Mouse (Mus musculus) mouse embryonic stem cell (cell line): ENCODE results near the gene Slc22a5.

Experiments
- in situ Hi-C, 2 experiments: fragments of 300-500 bp; cut with MboI; formaldehyde crosslinking; loops; 1 replicate in 1 of 2; 3 replicates in 1 of 2; pipeline ENCODE4 v1.14.3; 2019 to 2020; ENCODE audit warnings: low sequenced_read_pairs in 2 of 2, low pct_unique_long_range_greater_than_20kb in 1 of 2, mixed read lengths in 1 of 2; ENCODE audit not compliant: unreplicated experiment in 1 of 2

Gene Slc22a5

DNA sequence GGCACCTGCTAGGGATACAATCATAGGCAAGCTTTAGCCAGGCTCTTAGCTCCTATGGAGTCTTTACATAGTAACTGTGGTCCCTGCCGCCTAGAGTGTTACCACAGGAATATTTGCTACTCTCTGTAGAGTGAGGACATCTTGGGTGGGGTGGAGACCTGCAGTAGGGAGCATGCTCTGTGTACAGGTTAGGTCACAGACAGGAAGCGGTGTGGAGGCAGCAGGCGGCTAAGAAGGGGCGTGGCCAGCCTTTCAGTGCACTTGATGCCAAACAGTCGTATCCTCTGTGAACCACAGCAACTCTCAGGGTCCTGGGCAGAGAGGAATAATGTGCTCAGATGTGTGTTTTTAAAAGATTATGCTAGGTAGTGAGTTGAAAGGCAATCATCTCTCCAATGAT, 39.7 kb downstream of the Slc22a5 start:
- in situ Hi-C loops, result loop anchor here in 1 of 2 experiments (5.0 kb wide), 1 partner anchor 104 kb away; no protein-coding TSS in a partner anchor

DNA sequence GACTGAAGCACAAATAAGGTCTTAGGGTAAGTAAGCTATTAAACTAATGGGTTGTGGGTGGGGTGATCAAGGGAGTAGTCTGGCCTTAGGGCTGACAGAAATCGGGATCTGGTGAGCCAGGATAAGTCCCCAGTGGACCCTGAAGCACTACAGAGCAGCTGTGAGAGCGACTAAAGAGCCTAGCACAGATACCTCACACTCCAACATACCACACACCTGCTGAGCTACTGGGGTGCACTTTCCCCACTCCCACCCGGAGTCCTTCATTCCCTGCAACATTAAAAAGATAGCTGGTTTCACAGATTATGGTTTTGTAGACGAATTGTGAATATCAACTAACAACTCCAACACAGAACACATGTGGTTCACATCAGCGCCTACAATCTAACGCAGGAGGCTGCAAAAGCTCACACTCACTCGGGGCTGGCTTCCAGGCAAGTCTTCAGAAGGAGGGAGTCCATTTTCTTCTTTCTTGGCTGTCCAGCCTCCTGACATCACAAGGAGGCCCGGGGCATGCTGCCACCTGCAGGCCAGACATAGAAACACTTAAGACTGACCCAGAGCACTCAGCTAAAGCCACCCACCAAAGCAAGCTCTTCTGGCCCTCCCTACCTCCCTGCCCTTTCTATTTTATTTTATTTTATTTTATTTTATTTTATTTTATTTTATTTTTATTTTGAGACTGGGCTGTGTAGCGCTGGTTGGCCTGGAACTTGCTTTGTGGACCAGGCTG, 41.7 kb downstream of the Slc22a5 start:
- in situ Hi-C loops, result loop anchor here (5.0 kb wide), 2 partner anchors 92 to 102 kb away; no protein-coding TSS in a partner anchor

DNA sequence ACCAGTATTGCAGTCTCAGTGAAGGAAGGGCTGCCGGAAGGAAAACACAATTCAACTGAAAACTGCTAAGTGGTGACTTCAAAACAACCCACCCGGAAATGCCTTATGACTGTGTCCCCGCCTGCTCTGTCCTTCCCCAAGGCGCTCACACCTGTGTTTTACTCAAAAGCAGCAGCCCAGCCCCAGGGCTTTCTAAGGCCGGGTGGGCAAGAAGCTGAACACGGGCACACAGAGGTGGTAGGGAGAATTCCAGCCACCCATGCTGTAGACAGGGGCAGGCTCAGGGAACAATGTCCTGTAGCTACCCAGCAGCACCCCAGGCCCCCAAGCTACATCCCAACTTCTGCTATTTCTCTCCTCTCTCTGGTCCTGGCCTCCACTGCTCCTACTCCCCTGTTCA, 45.8 kb downstream of the Slc22a5 start:
- in situ Hi-C loops, result loop anchor here in 1 of 2 experiments (5.0 kb wide), 1 partner anchor 88 kb away; no protein-coding TSS in a partner anchor

DNA sequence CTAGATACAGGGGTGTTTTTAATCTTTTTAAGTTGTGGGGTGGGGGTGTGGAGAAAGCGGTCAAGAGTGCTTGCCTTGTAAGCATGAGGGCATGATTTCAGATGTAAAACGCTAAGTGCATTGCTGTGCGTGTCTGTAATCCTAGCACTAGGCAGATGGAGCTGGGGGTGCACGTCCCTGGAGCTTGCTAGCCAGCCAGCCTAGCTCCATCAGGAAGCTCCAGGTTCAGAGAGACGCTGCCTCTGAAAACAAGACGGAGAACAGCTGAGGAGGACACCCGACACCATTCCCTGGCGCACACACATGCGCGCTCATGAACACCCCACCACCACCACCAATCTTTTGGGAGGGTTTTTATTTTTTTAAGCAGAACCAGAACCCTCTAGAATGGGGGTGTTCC, 48.4 kb downstream of the Slc22a5 start:
- in situ Hi-C loops, result loop anchor here in 1 of 2 experiments (5.0 kb wide), 1 partner anchor 36 kb away; no protein-coding TSS in a partner anchor

DNA sequence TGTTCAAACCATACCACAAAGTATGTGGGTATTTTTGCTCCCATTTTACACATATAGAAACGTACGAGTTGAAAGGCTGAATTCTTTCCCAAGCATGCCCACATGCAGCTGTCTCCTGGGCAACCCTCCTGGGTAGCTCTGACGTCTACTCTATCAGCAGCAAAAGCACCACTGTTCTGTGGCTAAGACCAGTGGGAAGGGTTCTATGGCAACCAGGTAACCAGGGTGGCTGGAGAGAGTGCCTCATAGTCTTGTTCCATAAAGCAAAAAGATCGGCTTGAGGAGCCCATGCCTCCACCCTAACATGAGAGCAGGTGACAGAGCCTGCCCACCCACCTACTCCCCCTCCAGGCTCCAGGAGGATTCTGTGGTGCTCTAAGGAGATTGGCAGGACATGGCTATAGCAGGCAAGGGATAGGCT, 49.3 kb downstream of the Slc22a5 start:
- in situ Hi-C loops, result loop anchor here in 1 of 2 experiments (5.0 kb wide), 1 partner anchor 35 kb away; no protein-coding TSS in a partner anchor

DNA sequence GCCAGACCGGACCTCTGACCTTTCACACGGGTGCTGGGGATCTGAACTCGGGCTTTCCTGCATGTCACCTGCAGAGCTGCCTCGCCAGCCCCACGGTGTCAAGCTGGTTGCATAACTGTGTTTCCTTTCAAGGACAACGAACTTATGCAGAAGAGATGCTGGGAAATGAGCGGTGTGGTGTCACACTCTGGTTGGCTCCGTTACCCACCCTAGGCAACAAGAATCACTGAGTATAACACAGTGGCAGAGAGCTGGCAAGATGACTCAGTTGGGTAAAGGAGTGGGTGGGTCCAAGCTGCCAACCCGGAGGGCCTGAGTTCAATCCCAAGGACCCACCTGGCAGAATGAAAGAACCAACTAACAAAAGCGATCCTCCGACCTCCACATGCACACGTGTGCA, 49.9 kb downstream of the Slc22a5 start:
- in situ Hi-C loops, result loop anchor here in 1 of 2 experiments (5.0 kb wide), 1 partner anchor 34 kb away; no protein-coding TSS in a partner anchor

DNA sequence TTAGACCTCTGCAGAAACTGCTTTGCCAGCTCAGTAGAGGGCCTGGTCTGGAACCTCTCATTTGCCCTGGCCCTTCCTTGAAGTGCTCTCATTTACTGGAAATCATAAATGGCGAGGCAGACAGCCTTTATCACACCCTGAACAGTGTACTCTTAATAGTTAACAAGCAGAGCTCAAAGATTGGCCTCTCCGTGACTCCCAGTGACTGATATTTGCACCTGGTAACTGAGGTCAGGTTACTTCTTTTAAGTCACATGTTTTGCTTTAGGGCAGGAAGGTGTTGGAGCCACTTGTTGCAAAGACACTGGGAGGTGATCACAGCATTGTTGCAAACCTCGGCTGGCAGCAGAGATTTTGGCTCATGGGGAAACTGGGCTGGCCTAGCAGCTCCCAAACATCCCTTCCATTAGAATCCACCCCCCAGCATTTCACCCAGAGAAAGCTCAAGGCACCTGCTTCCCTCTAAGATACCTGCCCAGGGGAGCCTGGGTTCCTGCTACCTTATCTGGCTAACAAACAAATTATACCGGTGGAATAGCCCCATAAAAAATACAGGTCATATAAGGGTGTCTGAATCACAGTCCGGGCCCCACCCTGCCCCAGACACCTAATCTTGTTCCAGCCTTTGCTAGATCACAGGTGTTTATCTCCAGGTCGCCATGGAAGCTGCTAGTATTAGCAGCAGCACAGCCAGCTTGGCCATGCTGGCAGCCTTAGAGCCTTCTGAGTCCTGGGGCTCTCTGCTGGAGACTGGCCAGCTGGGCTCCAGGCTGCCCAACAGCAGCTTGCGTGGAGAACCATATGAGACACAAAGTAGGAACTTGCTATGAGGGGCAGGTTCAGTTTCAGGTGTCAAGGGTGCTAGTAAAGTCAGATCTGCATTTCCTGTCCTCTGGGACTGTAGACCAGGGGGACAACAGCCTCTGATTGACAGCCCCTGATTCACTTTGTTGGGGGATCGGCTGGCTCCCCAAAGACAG, 51.5 kb downstream of the Slc22a5 start:
- in situ Hi-C loops, result loop anchor here in 1 of 2 experiments (5.0 kb wide), 1 partner anchor 33 kb away; no protein-coding TSS in a partner anchor

DNA sequence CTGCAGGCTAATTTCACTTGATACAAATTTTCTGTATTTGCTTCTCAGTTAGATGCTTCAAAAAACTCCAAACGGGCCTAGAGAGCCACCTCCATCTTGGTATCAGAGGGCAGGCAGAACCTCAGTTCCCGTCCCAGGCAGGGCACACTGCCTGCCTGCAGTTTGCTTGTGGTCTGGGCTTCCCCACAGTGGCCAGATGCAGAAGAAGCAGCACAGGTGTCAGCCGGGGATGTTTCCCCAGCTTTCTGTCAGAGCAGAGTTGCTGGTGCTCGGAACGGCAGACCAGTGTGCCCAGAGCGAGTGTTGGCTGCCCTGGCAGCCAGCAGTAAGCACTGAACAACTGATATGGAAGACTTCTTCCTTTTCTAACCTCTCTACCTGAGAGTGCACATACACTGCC, 52.3 kb downstream of the Slc22a5 start:
- in situ Hi-C loops, result no loop called here

DNA sequence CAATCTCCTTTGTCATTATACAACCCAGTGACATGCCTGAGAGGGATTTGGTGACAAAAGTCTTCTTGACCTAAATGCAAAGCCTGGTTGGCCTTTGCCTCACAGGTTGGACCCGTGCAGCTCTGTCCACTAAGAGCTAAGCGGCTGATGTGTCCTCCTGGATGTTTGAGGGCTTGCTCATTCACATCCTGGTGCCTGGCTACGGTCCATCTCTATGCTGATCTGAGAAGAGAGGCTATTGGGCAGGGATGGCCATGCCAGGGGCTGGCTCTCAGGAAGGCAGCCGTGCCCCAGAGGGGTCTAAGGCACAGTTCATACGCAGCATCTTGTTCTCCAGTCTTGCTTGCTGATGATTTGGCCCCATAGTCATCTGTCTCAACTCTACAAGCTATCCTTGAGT, 53.7 kb downstream of the Slc22a5 start:
- in situ Hi-C loops, result no loop called here

DNA sequence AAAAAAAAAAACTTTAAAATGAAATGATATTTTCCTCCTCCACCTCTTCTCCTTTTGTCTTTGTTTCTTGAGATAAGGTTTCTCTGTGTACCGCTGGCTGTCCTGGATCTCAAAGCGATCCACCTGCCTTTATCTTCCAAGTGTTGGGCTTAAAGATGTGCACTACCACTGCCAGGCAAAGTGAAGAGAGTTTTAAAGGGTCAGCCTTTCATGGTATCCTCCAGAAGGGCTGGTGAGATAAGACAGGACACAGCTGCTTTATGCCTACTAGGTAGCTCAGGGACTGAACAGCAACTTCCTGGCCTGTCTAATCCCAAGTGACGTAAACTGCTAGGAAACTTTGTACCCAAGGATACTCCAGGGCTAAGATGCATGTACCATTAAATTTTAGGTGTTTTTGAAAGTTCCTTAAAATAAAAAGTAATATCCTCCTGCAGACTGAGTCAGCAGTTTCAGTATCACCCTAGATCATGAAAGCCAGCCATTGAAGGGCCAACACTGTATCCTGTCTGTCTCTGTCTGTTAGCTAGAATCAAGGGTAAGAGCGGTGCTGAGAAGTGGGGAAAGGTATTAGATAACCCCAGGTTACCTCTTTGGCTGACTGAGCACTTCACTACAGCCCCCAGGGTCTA, 56.0 kb downstream of the Slc22a5 start:
- in situ Hi-C loops, result no loop called here

DNA sequence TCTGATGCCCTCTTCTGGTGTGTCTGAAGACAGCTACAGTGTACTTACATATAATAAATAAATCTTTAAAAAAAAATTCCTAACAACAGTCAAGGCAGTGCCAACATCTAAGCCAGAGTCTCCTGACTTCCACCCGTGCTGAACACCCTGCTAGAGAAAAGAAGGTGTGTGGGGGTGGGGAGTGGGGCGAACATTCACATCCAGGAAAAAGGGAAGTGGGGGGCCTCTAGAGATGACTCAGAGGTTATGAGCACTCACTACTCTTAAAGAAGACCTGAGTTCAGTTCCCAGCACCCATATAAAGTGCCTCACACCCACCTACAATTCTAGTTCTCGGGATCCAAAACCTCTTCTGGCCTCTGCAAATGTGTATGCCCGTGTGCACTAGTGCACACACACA, 66.1 kb downstream of the Slc22a5 start:
- in situ Hi-C loops, result no loop called here

DNA sequence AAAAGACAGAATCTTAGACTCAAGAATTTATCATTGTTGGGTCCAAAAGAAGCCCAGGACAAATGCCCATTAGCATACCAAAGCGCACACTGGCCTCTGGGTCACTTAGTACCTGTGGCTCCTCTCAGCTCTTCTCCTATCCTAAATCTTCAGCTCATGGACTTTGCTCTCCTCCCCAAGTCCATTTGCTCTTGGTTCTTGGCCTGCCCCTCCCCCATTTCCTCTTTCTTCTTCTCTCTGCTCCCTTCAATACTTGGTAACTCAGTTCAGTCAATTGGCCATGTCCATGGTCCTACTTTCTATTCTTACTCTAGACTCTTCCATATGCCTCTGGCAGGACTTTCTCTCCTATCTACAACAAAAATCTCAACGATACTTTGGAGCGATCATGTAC, 69.5 kb downstream of the Slc22a5 start:
- in situ Hi-C loops, result no loop called here

DNA sequence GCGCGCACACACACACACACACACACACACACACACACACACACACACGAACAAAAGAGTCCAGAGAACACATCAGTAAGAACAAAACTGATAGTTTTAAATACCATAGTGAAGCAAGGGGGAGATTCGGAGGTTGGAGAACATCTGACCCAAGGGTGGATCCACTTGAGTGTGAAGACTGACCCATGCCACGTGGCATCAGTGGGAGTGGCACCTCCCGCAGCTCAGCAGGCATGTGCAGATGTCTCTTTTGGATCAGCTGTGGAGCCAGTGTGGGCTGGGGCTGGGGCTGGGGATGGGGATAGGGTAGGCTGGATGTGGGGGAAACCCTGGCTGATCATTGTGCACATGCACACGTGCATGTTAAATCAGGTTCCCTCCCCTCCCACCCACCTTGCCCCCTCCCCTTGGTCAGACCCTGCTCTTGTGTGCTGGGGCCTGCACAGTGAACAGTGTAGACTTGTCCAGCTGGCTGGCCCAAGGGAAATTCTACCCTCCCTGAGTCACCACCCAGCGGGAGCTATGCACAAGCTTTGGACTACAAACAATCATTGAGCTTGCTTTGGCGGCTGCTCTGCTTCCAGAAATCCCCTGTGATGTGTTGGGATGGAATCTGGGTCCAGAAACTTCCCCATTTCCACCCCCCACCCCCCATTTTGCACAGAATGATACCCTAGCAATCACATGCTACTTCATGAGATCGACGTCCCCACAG, 70.1 kb downstream of the Slc22a5 start:
- in situ Hi-C loops, result no loop called here

DNA sequence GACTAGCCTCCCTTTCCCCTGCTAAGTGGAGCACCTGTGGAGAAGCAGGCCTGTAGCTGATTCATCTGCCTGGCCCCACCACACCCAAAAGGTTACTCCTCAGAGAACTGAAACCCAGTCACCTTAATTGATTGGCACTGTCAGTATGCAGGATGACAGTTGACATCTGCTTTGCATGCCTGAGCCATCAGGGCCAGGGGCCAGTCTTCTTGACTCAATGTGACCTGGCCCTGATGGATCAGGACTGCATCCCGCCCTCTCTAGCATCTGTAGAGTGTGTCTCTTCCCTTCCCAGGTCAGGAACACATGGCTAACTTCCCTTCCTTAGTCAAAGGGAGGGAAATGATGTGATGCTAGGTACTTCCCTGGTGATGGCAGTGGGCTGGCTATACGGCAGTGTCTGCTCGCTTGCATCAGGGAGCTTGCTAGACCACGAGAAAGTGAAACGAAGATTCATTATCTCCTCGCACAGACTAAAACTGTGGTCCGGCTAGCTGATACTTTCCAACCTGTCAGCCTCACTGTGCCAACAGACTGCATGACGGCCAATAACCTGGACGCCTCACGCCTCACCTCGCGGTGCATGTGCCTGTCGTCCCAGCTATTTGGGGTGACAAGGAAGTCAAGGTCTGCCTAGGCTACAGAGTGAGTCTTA, 70.8 kb downstream of the Slc22a5 start:
- in situ Hi-C loops, result no loop called here

DNA sequence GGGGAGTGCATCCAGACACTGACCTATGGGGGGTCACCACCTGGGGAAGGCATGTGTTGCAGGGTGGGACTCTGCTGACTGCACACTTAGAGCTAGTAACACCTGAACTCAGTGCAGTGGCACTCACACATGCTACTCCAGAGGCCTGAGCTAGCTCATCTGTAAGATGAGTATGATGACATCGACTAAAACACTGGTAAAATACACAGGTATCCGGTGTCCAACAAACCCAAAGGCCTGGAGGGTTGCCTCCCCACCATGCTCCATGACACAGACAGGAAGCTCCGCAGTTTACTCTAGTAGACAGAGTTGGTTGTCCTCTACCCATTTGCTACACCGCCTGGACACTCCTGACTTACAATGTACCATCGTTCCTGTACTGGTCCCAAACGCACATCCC, 71.9 kb downstream of the Slc22a5 start:
- in situ Hi-C loops, result no loop called here

DNA sequence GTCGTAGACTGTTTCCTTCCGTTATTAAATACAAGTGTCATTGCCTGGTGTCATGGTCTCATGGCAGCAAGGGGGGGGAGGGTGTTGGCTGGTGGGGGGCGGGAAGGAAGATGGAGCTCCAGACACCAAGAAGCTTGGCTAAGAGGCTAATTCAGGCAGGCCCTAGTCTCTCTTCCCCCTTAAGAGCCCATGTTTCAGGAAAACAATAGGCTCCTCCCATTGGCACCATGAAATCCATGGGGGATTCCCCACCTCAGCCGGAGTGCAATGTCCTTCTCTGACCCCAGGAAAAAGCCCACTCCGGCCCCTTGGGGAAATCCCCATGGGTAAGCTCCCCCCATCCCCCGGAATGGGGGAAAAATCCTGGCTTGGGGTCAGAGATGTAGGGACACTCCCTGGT, 72.7 kb downstream of the Slc22a5 start:
- in situ Hi-C loops, result no loop called here

DNA sequence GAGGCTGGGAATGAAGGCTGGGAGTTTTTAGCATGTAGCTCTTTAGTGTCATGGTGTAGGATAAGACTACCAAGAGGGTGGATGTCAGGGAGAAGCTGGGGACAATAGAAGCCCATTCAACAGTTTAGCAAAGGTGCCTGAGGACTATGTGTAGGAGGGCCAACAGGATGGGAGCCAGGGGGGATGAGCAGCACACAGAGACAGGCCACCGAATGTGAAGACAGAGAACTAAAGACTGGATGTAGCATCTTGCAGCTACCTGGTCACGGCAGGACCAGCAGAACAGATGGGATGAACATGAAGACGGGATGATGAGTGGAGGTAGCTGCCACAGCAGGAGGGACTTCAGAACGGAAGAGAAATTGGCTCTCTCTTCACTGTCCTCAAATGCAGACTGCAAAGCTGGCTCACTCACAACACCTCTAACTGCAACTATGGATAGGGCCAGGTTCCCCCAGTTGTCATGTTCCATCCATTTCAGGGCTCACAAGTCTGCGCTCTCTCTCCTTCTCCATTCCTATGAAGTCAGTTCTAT, 74.6 kb downstream of the Slc22a5 start:
- in situ Hi-C loops, result no loop called here
